Mouse (Mus musculus) T-cell, adult 2 months (primary cell): ENCODE data around the gene Lbr.

Source experiments
- DNase-seq: peaks from one replicate; pipeline ENCODE4 v3.0.0; 2022; ENCODE audit warnings: low spot score

Lbr gene

GRCm38 (mm10) chr1:181771871-181772270 lies 71.0 kb downstream of the Lbr start:
- no peak for DNase-seq

GRCm38 (mm10) chr1:181769392-181769791 lies 73.5 kb downstream of the Lbr start:
- no peak for DNase-seq
